9 mouse cellular contexts compared by ENCODE assay signal in genomic region chr7:140675863-140676262, GRCm38 (mm10). TPM values are rescaled to one million over a fixed set of nuclear protein-coding genes. Genes with fewer than 3 reads are reported as not detected.
DNase-seq lines count a peak whose midpoint lies in the region; ATAC-seq and TF ChIP-seq lines count a peak whose summit lies in the region.
"Had no signal": no experiment of that assay in that cellular context is flagged by ENCODE, and none has a peak within 500 bp of the region (broad histone marks: within the 10 kb centered on the region; RNA-seq: fewer than 3 reads in every experiment).

No protein-coding gene starts in this region.

- peaks cover 11% of the 10 kb centered on the region for H3K9me3 ChIP-seq in limb, embryonic 12.5 days
- no peaks in the 10 kb centered on the region for H3K9me3 ChIP-seq in limb, embryonic 10.5 days (replicated peaks)
- H3K9me3 ChIP-seq in forebrain, embryonic 12.5 days: 0 out of 2 replicates have a peak, but pooled peaks cover 2% of the 10 kb centered on the region
- 0 out of 2 replicates have a peak, but pooled peaks cover 2% of the 10 kb centered on the region for H3K9me3 ChIP-seq in intestine, postnatal 0 days (ENCODE audit: control insufficient read depth)
- 0 out of 2 replicates have a peak, but pooled peaks cover 3% of the 10 kb centered on the region for H3K9me3 ChIP-seq in stomach, embryonic 16.5 days (replicated peaks; ENCODE audit: control insufficient read depth, low read length)

- no peak overlapping the region for H3K4me3 ChIP-seq in limb, embryonic 12.5 days (replicated peaks)
- no peak overlapping the region for H3K4me3 ChIP-seq in limb, embryonic 10.5 days
- no peak overlapping the region for H3K4me3 ChIP-seq in forebrain, embryonic 12.5 days (replicated peaks)
- no peak overlapping the region for H3K4me3 ChIP-seq in intestine, postnatal 0 days (ENCODE audit: low read depth, low read length)
- no peak overlapping the region for H3K4me3 ChIP-seq in stomach, embryonic 16.5 days (replicated peaks; ENCODE audit: low read length)

- no peak overlapping the region for H3K9ac ChIP-seq in limb, embryonic 12.5 days (replicated peaks)
- H3K9ac ChIP-seq in forebrain, embryonic 12.5 days: no peak overlapping the region
- H3K9ac ChIP-seq in intestine, postnatal 0 days (ENCODE audit: low read depth, low read length): no peak overlapping the region
- no peak overlapping the region for H3K9ac ChIP-seq in stomach, embryonic 16.5 days (ENCODE audit: low read length)

- H3K36me3 ChIP-seq in limb, embryonic 12.5 days: no peaks in the 10 kb centered on the region
- H3K36me3 ChIP-seq in limb, embryonic 10.5 days: no peaks in the 10 kb centered on the region
- no peaks in the 10 kb centered on the region for H3K36me3 ChIP-seq in forebrain, embryonic 12.5 days (replicated peaks)
- no peaks in the 10 kb centered on the region for H3K36me3 ChIP-seq in intestine, postnatal 0 days (ENCODE audit: control insufficient read depth, insufficient read depth)
- no peaks in the 10 kb centered on the region for H3K36me3 ChIP-seq in stomach, embryonic 16.5 days (ENCODE audit: control insufficient read depth, insufficient read depth, low read length)

- peak overlapping the region; percentile 19 for H3K4me2 ChIP-seq in limb, embryonic 12.5 days
- H3K4me2 ChIP-seq in forebrain, embryonic 12.5 days: peak overlapping the region; percentile 19; the same call in 1 of the 2 replicates
- 0 out of 2 replicates have a peak overlapping the region, but pooled peaks have one; percentile 30 for H3K4me2 ChIP-seq in intestine, postnatal 0 days (replicated peaks; ENCODE audit: low read depth)
- H3K4me2 ChIP-seq in stomach, embryonic 16.5 days (ENCODE audit: low read depth, low read length): peak overlapping the region; percentile 40

- under 1% methylated on average over 6 of the region's 6 CpGs for whole genome bisulfite sequencing in limb, embryonic 12.5 days
- WGBS in limb, embryonic 10.5 days: under 1% methylated on average over 6 of the region's 6 CpGs
- WGBS in forebrain, embryonic 12.5 days: 1% methylated on average over 6 of the region's 6 CpGs
- WGBS in intestine, postnatal 0 days: 1% methylated on average over 6 of the region's 6 CpGs
- WGBS in stomach, embryonic 16.5 days: 3% methylated on average over 6 of the region's 6 CpGs

- TF ChIP-seq CTCF in intestine, postnatal 0 days (IDR thresholded peaks at IDR 0.05; ENCODE audit: low read depth): no peak

- no peak for ATAC-seq in limb, embryonic 12.5 days (ENCODE audit: insufficient number of reproducible peaks, insufficient read depth, low FRiP score, low TSS enrichment, low read depth)
- ATAC-seq in forebrain, embryonic 12.5 days (ENCODE audit: low FRiP score): no peak
- no peak for ATAC-seq in intestine, postnatal 0 days
- no peak for ATAC-seq in stomach, embryonic 16.5 days (ENCODE audit: insufficient read depth, low FRiP score)

- no peaks in the 10 kb centered on the region for H3K27me3 ChIP-seq in limb, embryonic 12.5 days
- no peaks in the 10 kb centered on the region for H3K27me3 ChIP-seq in limb, embryonic 10.5 days (ENCODE audit: low read depth, poor library complexity, severe bottlenecking)
- no peaks in the 10 kb centered on the region for H3K27me3 ChIP-seq in forebrain, embryonic 12.5 days
- H3K27me3 ChIP-seq in intestine, postnatal 0 days (replicated peaks; ENCODE audit: control insufficient read depth, insufficient read depth, low read length): no peaks in the 10 kb centered on the region
- H3K27me3 ChIP-seq in stomach, embryonic 16.5 days (ENCODE audit: control insufficient read depth, insufficient read depth, low read length): no peaks in the 10 kb centered on the region

- DNase-seq in limb, embryonic 10.5 days (ENCODE audit: low spot score): no peak
- DNase-seq in MN1 (ENCODE audit: low spot score) (no peak), liver (no peak)

- H3K4me1 ChIP-seq in limb, embryonic 12.5 days (replicated peaks): peaks cover 6% of the 10 kb centered on the region
- H3K4me1 ChIP-seq in limb, embryonic 10.5 days: 0 out of 2 replicates have a peak, but pooled peaks cover 5% of the 10 kb centered on the region
- 0 out of 2 replicates have a peak, but pooled peaks cover 4% of the 10 kb centered on the region for H3K4me1 ChIP-seq in forebrain, embryonic 12.5 days
- no peaks in the 10 kb centered on the region for H3K4me1 ChIP-seq in intestine, postnatal 0 days (replicated peaks; ENCODE audit: control insufficient read depth, insufficient read depth, low read length)
- H3K4me1 ChIP-seq in stomach, embryonic 16.5 days (ENCODE audit: control insufficient read depth, insufficient read depth, low read length): no peaks in the 10 kb centered on the region

- H3K27ac ChIP-seq in limb, embryonic 12.5 days: no peak overlapping the region
- H3K27ac ChIP-seq in limb, embryonic 10.5 days: no peak overlapping the region
- no peak overlapping the region for H3K27ac ChIP-seq in forebrain, embryonic 12.5 days
- no peak overlapping the region for H3K27ac ChIP-seq in intestine, postnatal 0 days (ENCODE audit: low read depth, low read length)
- H3K27ac ChIP-seq in stomach, embryonic 16.5 days (ENCODE audit: low read length): no peak overlapping the region

RNA-seq across cellular contexts. Expression of gene Olfr45, which starts 5.9 kb away (rescaled TPM):
- not detected in 2 replicates for polyA plus RNA-seq in limb, embryonic 12.5 days (2016; fragmentation: Nextera tagmentation; extraction: Ambion mirVana)
- polyA plus RNA-seq in limb, embryonic 10.5 days (2016; fragmentation: Nextera tagmentation; extraction: Ambion mirVana): 0.03 TPM in 1 of 2 replicates, not detected in the other
- not detected in 2 replicates for polyA plus RNA-seq in forebrain, embryonic 12.5 days (2016; fragmentation: Nextera tagmentation; extraction: Ambion mirVana)
- polyA plus RNA-seq in intestine, postnatal 0 days (2015; fragmentation: Nextera tagmentation; extraction: Ambion mirVana): not detected in 2 replicates
- polyA plus RNA-seq in stomach, embryonic 16.5 days (2015; fragmentation: Nextera tagmentation; extraction: Ambion mirVana): not detected in 2 replicates
- polyA plus RNA-seq: heart, embryonic 16.5 days; spleen, adult 2 months had no signal

RNA-seq across cellular contexts. Expression of gene Olfr539, which starts 16.1 kb away (rescaled TPM):
- not detected in 2 replicates for polyA plus RNA-seq in limb, embryonic 12.5 days (2016; fragmentation: Nextera tagmentation; extraction: Ambion mirVana)
- not detected in 2 replicates for polyA plus RNA-seq in limb, embryonic 10.5 days (2016; fragmentation: Nextera tagmentation; extraction: Ambion mirVana)
- polyA plus RNA-seq in forebrain, embryonic 12.5 days (2016; fragmentation: Nextera tagmentation; extraction: Ambion mirVana): not detected in 2 replicates
- polyA plus RNA-seq in intestine, postnatal 0 days (2015; fragmentation: Nextera tagmentation; extraction: Ambion mirVana): not detected in 2 replicates
- polyA plus RNA-seq in stomach, embryonic 16.5 days (2015; fragmentation: Nextera tagmentation; extraction: Ambion mirVana): not detected in 2 replicates
- polyA plus RNA-seq: heart, embryonic 16.5 days; spleen, adult 2 months had no signal

RNA-seq across cellular contexts. Expression of gene Olfr541, which starts 21.2 kb away (rescaled TPM):
- not detected in 2 replicates for polyA plus RNA-seq in limb, embryonic 12.5 days (2016; fragmentation: Nextera tagmentation; extraction: Ambion mirVana)
- not detected in 2 replicates for polyA plus RNA-seq in limb, embryonic 10.5 days (2016; fragmentation: Nextera tagmentation; extraction: Ambion mirVana)
- not detected in 2 replicates for polyA plus RNA-seq in forebrain, embryonic 12.5 days (2016; fragmentation: Nextera tagmentation; extraction: Ambion mirVana)
- not detected in 2 replicates for polyA plus RNA-seq in intestine, postnatal 0 days (2015; fragmentation: Nextera tagmentation; extraction: Ambion mirVana)
- not detected in 2 replicates for polyA plus RNA-seq in stomach, embryonic 16.5 days (2015; fragmentation: Nextera tagmentation; extraction: Ambion mirVana)
- polyA plus RNA-seq: heart, embryonic 16.5 days; spleen, adult 2 months had no signal

RNA-seq across cellular contexts. Expression of gene Olfr53, which starts 29.6 kb away (rescaled TPM):
- not detected in 2 replicates for polyA plus RNA-seq in limb, embryonic 12.5 days (2016; fragmentation: Nextera tagmentation; extraction: Ambion mirVana)
- polyA plus RNA-seq in limb, embryonic 10.5 days (2016; fragmentation: Nextera tagmentation; extraction: Ambion mirVana): not detected in 2 replicates
- polyA plus RNA-seq in forebrain, embryonic 12.5 days (2016; fragmentation: Nextera tagmentation; extraction: Ambion mirVana): not detected in 2 replicates
- polyA plus RNA-seq in intestine, postnatal 0 days (2015; fragmentation: Nextera tagmentation; extraction: Ambion mirVana): not detected in 2 replicates
- not detected in 2 replicates for polyA plus RNA-seq in stomach, embryonic 16.5 days (2015; fragmentation: Nextera tagmentation; extraction: Ambion mirVana)
- polyA plus RNA-seq: heart, embryonic 16.5 days; spleen, adult 2 months had no signal

RNA-seq across cellular contexts. Expression of gene Olfr61, which starts 47.1 kb away (rescaled TPM):
- not detected in 2 replicates for polyA plus RNA-seq in limb, embryonic 12.5 days (2016; fragmentation: Nextera tagmentation; extraction: Ambion mirVana)
- polyA plus RNA-seq in limb, embryonic 10.5 days (2016; fragmentation: Nextera tagmentation; extraction: Ambion mirVana): not detected in 2 replicates
- not detected in 2 replicates for polyA plus RNA-seq in forebrain, embryonic 12.5 days (2016; fragmentation: Nextera tagmentation; extraction: Ambion mirVana)
- polyA plus RNA-seq in intestine, postnatal 0 days (2015; fragmentation: Nextera tagmentation; extraction: Ambion mirVana): not detected in 2 replicates
- polyA plus RNA-seq in stomach, embryonic 16.5 days (2015; fragmentation: Nextera tagmentation; extraction: Ambion mirVana): not detected in 2 replicates
- polyA plus RNA-seq: heart, embryonic 16.5 days; spleen, adult 2 months had no signal
